Mouse (Mus musculus) skeletal muscle tissue, adult 2 months (tissue): ENCODE measurements around the gene Rasgrf1.
A peak's percentile ranks its signal among the peaks of the same experiment; 100 is the strongest.
"Not testable (repeated sequence)": the region's sequence is repeated elsewhere in the genome, so short reads cannot be mapped to it uniquely, and the experiment has no call there.

Experiments used
- DNase-seq: peaks from one replicate; pipeline ENCODE4 v3.0.0-alpha.2; 2012; ENCODE audit warnings: low read depth, low spot score

The Rasgrf1 gene

GRCm38 (mm10) chr9:90036313-90036712, 126.6 kb downstream of the Rasgrf1 start:
- no peak for DNase-seq

GRCm38 (mm10) chr9:90038535-90038934, 128.8 kb downstream of the Rasgrf1 start:
- DNase-seq = no peak

- no peak for DNase-seq
Measured at GRCm38 (mm10) chr9:90040916-90041315, 131.2 kb downstream of the Rasgrf1 start.

- DNase-seq = no peak
Measured at GRCm38 (mm10) chr9:90041556-90041955, 131.8 kb downstream of the Rasgrf1 start.

- DNase-seq = peak; percentile 16
Measured at GRCm38 (mm10) chr9:90042906-90043305, 133.2 kb downstream of the Rasgrf1 start.

GRCm38 (mm10) chr9:90045191-90045590, 135.5 kb downstream of the Rasgrf1 start:
- no peak for DNase-seq

GRCm38 (mm10) chr9:90047937-90048627, 138.4 kb downstream of the Rasgrf1 start:
- no peak for DNase-seq

GRCm38 (mm10) chr9:90053852-90054251, 144.1 kb downstream of the Rasgrf1 start, which contains the start of gene Ctsh:
Gene Ctsh, plus strand, starts transcription at chr9:90054152.
- no peak for DNase-seq

- peak; percentile 56 for DNase-seq
Measured at GRCm38 (mm10) chr9:90054371-90055145, 144.8 kb downstream of the Rasgrf1 start.

- no peak for DNase-seq
Measured at GRCm38 (mm10) chr9:90055409-90055808, 145.7 kb downstream of the Rasgrf1 start.

GRCm38 (mm10) chr9:90055911-90056310, 146.2 kb downstream of the Rasgrf1 start:
- no peak for DNase-seq

- DNase-seq = no peak
Measured at GRCm38 (mm10) chr9:90056716-90057115, 147.0 kb downstream of the Rasgrf1 start.

- no peak for DNase-seq
Measured at GRCm38 (mm10) chr9:90059828-90060573, 150.3 kb downstream of the Rasgrf1 start.

GRCm38 (mm10) chr9:90060574-90060875, 150.8 kb downstream of the Rasgrf1 start:
- no peak for DNase-seq

- DNase-seq = not testable (repeated sequence)
Measured at GRCm38 (mm10) chr9:90060932-90061331, 151.2 kb downstream of the Rasgrf1 start.

- DNase-seq = no peak
Measured at GRCm38 (mm10) chr9:90067341-90067740, 157.6 kb downstream of the Rasgrf1 start.

- DNase-seq = no peak
Measured at GRCm38 (mm10) chr9:90068786-90069185, 159.1 kb downstream of the Rasgrf1 start.

GRCm38 (mm10) chr9:90069485-90069884, 159.8 kb downstream of the Rasgrf1 start:
- DNase-seq = no peak

- DNase-seq = no peak
Measured at GRCm38 (mm10) chr9:90070174-90070573, 160.5 kb downstream of the Rasgrf1 start.

- no peak for DNase-seq
Measured at GRCm38 (mm10) chr9:90075336-90075735, 165.6 kb downstream of the Rasgrf1 start.

GRCm38 (mm10) chr9:90076131-90076530, 166.4 kb downstream of the Rasgrf1 start:
- DNase-seq = no peak
